Mouse (Mus musculus): ENCODE results near the gene Lrrc25.

GRCm38 (mm10) chr8:70583476-70584387 is 32.2 kb upstream of the Lrrc25 start:
- TF ChIP-seq POLR2A (IDR thresholded peaks at IDR 0.05; ENCODE audit: extremely low read depth, insufficient read depth, low read length): no peak
- TF ChIP-seq CTCF (IDR thresholded peaks at IDR 0.05; ENCODE audit: extremely low read depth, insufficient read depth, low read length): no peak

Measured in cortical plate, adult 2 months (tissue).